Mouse (Mus musculus) limb, embryonic 11.5 days (tissue): ENCODE measurements around the gene Ttll7. TPM values are rescaled to one million over a fixed set of nuclear protein-coding genes. Genes with fewer than 3 reads are reported as not detected.

ENCODE experiments used
- ATAC-seq: fragments of 200-750 bp; cut with Nextera tagmentation; 2 replicates; pipeline ENCODE4 v1.8.0; 2017; ENCODE audit warnings: low read depth; ENCODE audit not compliant: insufficient number of reproducible peaks, low FRiP score, low TSS enrichment
- DNase-seq: peaks from one replicate; pipeline ENCODE4 v3.0.0-alpha.2; 2015; ENCODE audit warnings: low spot score
- H3K27ac ChIP-seq: fragments of 300-500 bp; sonication (generic); replicated peaks from 2 replicates; pipeline ENCODE4 v1.5.1; 2014; ENCODE audit warnings: low read depth, mild to moderate bottlenecking, low read length
- H3K27me3 ChIP-seq: fragments of 300-500 bp; sonication (generic); 2 replicates; pipeline ENCODE4 v1.6.1; 2014; ENCODE audit warnings: mild to moderate bottlenecking, low read length, mixed read lengths; ENCODE audit not compliant: control insufficient read depth, insufficient read depth
- H3K36me3 ChIP-seq: fragments of 300-500 bp; sonication (generic); 2 replicates; pipeline ENCODE4 v1.6.1; 2014; ENCODE audit warnings: mild to moderate bottlenecking, low read length, moderate library complexity, mixed read lengths; ENCODE audit not compliant: control insufficient read depth, insufficient read depth
- H3K4me1 ChIP-seq: fragments of 300-500 bp; sonication (generic); 2 replicates; pipeline ENCODE4 v1.6.1; 2014; ENCODE audit warnings: low read length, mixed read lengths; ENCODE audit not compliant: control insufficient read depth, insufficient read depth
- H3K4me2 ChIP-seq: fragments of 300-500 bp; sonication (generic); 2 replicates; pipeline ENCODE4 v1.6.1; 2014; ENCODE audit warnings: low read depth, mild to moderate bottlenecking, moderate library complexity; ENCODE audit not compliant: severe bottlenecking
- H3K4me3 ChIP-seq: fragments of 300-500 bp; sonication (generic); 2 replicates; pipeline ENCODE4 v1.5.1; 2014; ENCODE audit warnings: low read depth, low read length
- H3K9ac ChIP-seq: fragments of 300-500 bp; sonication (generic); 2 replicates; pipeline ENCODE4 v1.6.1; 2014; ENCODE audit warnings: mild to moderate bottlenecking, low read length
- H3K9me3 ChIP-seq: fragments of 300-500 bp; sonication (generic); 2 replicates; pipeline ENCODE4 v1.6.1; 2016; ENCODE audit warnings: low read length; ENCODE audit not compliant: control insufficient read depth
- WGBS: fragments of 180-500 bp; shearing (Covaris S2); extraction: QIAGEN DNeasy Blood & Tissue Kit; methylation state at CpG from one replicate; pipeline ENCODE4 v1.1.7; 2014; 5-methylcytosine and 5-hydroxymethylcytosine counted together
- polyA plus RNA-seq: library from polyadenylated mRNA; unstranded; fragments of >200 nt; fragmentation: Nextera tagmentation; extraction: Ambion mirVana; gene quantifications from 2 replicates; pipeline ENCODE4 v1.2.1, GENCODE M21; 2014

The Ttll7 gene
- polyA plus RNA-seq, 1 experiment from 2014 or later: 1.7 TPM

DNA sequence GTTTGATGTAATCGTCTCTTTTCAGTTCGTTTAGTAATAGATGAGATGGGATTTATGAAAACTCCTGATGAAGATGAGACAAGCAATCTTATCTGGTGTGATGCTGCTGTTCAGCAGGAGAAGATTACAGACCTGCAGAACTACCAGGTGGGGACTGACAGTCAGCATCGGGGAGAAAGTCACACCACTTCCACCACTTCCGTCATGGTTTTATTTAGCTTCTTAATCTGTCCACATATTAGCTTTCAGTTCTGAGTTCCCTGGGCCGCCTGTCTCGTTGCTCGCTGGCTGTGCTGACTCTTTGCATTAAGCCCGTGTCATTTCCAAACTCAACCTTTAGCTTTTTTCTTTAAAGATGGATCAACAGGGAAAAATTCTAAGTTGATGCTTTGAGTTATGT lies 44.4 kb downstream of the Ttll7 start:
- H3K4me3 ChIP-seq: no peak overlapping the region
- no peaks in the 10 kb centered on the region for H3K9me3 ChIP-seq
- DNase-seq (no peak), ATAC-seq (no peak)
- 89% methylated on average over 8 of the region's 8 CpGs for WGBS
- no peak overlapping the region for H3K4me2 ChIP-seq
- no peak overlapping the region for H3K9ac ChIP-seq
- H3K4me1 ChIP-seq: no peaks in the 10 kb centered on the region
- no peaks in the 10 kb centered on the region for H3K36me3 ChIP-seq
- no peaks in the 10 kb centered on the region for H3K27me3 ChIP-seq
- no peak overlapping the region for H3K27ac ChIP-seq

GRCm38 (mm10) chr3:146900094-146900493 lies 47.9 kb downstream of the Ttll7 start:
- ATAC-seq (no peak), DNase-seq (peak; percentile 25)
- Histone ChIP-seq H3K27ac (no peak overlapping the region), H3K9ac (no peak overlapping the region), H3K4me1 (no peaks in the 10 kb centered on the region), H3K36me3 (no peaks in the 10 kb centered on the region), H3K4me2 (no peak overlapping the region), H3K4me3 (no peak overlapping the region), H3K27me3 (no peaks in the 10 kb centered on the region), H3K9me3 (no peaks in the 10 kb centered on the region)
- WGBS: 86% methylated on average over 3 of the region's 3 CpGs

DNA sequence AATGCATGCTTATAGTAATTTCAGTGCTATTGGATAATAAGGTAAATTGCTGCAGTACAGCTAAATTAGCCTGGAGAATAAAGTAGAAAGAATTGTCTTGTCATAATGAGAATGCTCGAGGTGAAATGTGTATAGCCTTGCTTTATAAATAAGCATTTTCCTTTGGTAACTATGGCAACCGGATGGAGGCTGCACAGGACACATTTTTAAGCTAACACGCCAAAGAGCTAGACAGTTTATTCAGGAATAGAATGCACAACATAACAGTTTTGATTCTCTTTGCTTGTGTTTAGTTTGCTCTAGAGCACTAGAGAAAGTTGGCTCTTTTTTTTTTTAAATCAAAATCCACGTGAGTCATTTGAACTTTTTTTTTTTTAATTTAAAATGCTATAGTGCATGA lies 49.6 kb downstream of the Ttll7 start:
- ATAC-seq: no peak
- WGBS: 75% methylated on average over 4 of the region's 4 CpGs
- H3K4me3 ChIP-seq: no peak overlapping the region

GRCm38 (mm10) chr3:146905606-146906005 lies 53.4 kb downstream of the Ttll7 start:
- ATAC-seq: no peak
- WGBS: 89% methylated on average over 3 of the region's 3 CpGs

More for the DNA sequence above, 49.6 kb downstream of the Ttll7 start:
- no peak overlapping the region for H3K27ac ChIP-seq
- H3K36me3 ChIP-seq: no peaks in the 10 kb centered on the region
- no peaks in the 10 kb centered on the region for H3K4me1 ChIP-seq
- no peaks in the 10 kb centered on the region for H3K9me3 ChIP-seq
- H3K4me2 ChIP-seq: no peak overlapping the region
- H3K27me3 ChIP-seq: no peaks in the 10 kb centered on the region
- DNase-seq: no peak
- H3K9ac ChIP-seq: no peak overlapping the region

GRCm38 (mm10) chr3:146908922-146909321 lies 56.8 kb downstream of the Ttll7 start:
- no peak for ATAC-seq
- WGBS: 75% methylated on average over 5 of the region's 5 CpGs
- no peaks in the 10 kb centered on the region for H3K4me1 ChIP-seq
- no peak overlapping the region for H3K4me2 ChIP-seq
- no peaks in the 10 kb centered on the region for H3K9me3 ChIP-seq
- no peak for DNase-seq
- H3K9ac ChIP-seq: no peak overlapping the region
- no peak overlapping the region for H3K27ac ChIP-seq
- no peaks in the 10 kb centered on the region for H3K27me3 ChIP-seq
- no peak overlapping the region for H3K4me3 ChIP-seq
- H3K36me3 ChIP-seq: no peaks in the 10 kb centered on the region

More at GRCm38 (mm10) chr3:146905606-146906005, 53.4 kb downstream of the Ttll7 start:
- Histone ChIP-seq H3K4me1 (no peaks in the 10 kb centered on the region), H3K4me3 (no peak overlapping the region), H3K27me3 (no peaks in the 10 kb centered on the region), H3K9me3 (no peaks in the 10 kb centered on the region), H3K4me2 (no peak overlapping the region), H3K27ac (no peak overlapping the region), H3K36me3 (no peaks in the 10 kb centered on the region), H3K9ac (no peak overlapping the region)
- no peak for DNase-seq

DNA sequence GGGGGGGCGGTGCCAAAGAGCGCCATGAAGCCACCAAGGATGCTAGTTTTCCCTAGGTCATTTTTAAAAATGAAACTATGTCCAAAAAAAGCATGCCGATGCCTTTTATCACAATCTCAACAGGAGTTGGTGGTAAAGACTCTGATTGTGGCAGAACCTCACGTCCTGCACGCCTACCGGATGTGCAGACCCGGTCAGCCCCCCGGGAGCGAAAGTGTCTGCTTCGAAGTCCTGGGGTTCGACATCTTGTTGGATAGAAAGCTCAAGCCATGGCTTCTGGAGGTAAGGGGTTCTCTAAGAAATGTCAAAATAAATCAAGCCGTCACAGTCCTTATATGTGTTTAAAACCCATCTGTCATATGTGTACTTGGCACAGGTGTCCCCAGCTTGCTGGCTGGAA lies 60.9 kb downstream of the Ttll7 start:
- no peak overlapping the region for H3K4me3 ChIP-seq
- no peaks in the 10 kb centered on the region for H3K27me3 ChIP-seq
- no peak overlapping the region for H3K4me2 ChIP-seq
- no peaks in the 10 kb centered on the region for H3K36me3 ChIP-seq
- H3K9me3 ChIP-seq: no peaks in the 10 kb centered on the region
- no peak overlapping the region for H3K27ac ChIP-seq
- ATAC-seq: no peak
- H3K4me1 ChIP-seq: no peaks in the 10 kb centered on the region
- WGBS: 92% methylated on average over 12 of the region's 12 CpGs
- DNase-seq: no peak
- no peak overlapping the region for H3K9ac ChIP-seq

GRCm38 (mm10) chr3:146914798-146915197 lies 62.6 kb downstream of the Ttll7 start:
- 16% methylated on average over 12 of the region's 12 CpGs for WGBS
- Histone ChIP-seq H3K27me3 (no peaks in the 10 kb centered on the region), H3K9me3 (no peaks in the 10 kb centered on the region), H3K9ac (no peak overlapping the region), H3K4me2 (no peak overlapping the region), H3K4me3 (no peak overlapping the region), H3K4me1 (no peaks in the 10 kb centered on the region), H3K27ac (no peak overlapping the region), H3K36me3 (no peaks in the 10 kb centered on the region)
- ATAC-seq (no peak), DNase-seq (peak; percentile 91)

- no peaks in the 10 kb centered on the region for H3K4me1 ChIP-seq
- ATAC-seq (no peak), DNase-seq (no peak)
- H3K4me3 ChIP-seq: no peak overlapping the region
- H3K36me3 ChIP-seq: no peaks in the 10 kb centered on the region
- no peaks in the 10 kb centered on the region for H3K9me3 ChIP-seq
- no peak overlapping the region for H3K9ac ChIP-seq
- no peak overlapping the region for H3K4me2 ChIP-seq
- WGBS: 63% methylated on average over 8 of the region's 8 CpGs
- H3K27ac ChIP-seq: no peak overlapping the region
- no peaks in the 10 kb centered on the region for H3K27me3 ChIP-seq
Observed at GRCm38 (mm10) chr3:146917891-146918290, 65.7 kb downstream of the Ttll7 start.

DNA sequence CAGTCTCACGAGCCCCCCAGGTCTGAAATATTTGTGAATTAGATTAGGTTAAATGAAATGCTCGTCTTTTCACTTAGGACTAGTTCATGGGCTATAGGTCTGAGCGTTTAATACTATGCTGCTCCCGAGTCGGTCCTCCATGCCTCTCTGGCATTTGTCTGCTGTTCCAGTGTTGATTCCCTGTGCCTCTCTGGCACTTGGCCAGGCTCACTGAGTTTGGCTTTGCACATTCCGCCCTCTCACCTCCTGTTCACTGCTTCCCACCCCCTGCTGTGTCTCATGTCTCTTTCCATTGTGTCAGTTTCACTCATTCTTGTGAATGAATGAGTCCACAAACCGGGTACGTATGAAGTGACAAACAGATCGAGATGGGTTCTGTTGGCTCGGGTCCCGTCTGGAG lies 66.2 kb downstream of the Ttll7 start:
- Histone ChIP-seq H3K9ac (no peak overlapping the region), H3K9me3 (no peaks in the 10 kb centered on the region), H3K27ac (no peak overlapping the region), H3K36me3 (no peaks in the 10 kb centered on the region), H3K4me1 (no peaks in the 10 kb centered on the region), H3K4me3 (no peak overlapping the region), H3K27me3 (no peaks in the 10 kb centered on the region), H3K4me2 (no peak overlapping the region)
- ATAC-seq (no peak), DNase-seq (no peak)
- WGBS: 90% methylated on average over 11 of the region's 11 CpGs
